In the genomic region with DNA sequence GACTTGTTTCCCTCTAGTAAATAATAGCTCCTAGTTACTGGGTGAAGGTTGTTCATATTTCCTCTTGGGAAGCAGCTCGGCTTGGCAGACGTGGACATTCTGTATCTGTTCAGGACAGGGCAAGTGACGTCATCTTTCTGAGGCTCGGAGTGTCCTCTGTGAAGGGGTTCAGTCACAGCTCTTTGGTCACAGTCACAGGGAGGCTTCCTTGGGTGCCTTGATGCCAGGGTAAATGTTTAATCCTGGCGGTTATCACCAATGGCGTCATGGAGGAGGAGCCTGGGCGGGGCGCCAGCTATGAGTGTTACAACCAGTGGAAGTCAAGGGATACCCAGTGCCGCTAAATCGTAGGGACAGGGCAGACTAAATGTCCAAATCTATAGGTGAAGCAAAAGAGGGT, we compare ENCODE assay signal across 13 mouse cellular contexts. TPM values are rescaled to one million over a fixed set of nuclear protein-coding genes. Genes with fewer than 3 reads are reported as not detected.
DNase-seq lines count a peak whose midpoint lies in the region; ATAC-seq and TF ChIP-seq lines count a peak whose summit lies in the region.
"Had no signal": no experiment of that assay in that cellular context is flagged by ENCODE, and none has a peak within 500 bp of the region (broad histone marks: within the 10 kb centered on the region; RNA-seq: fewer than 3 reads in every experiment).

No protein-coding gene starts in this region.

- H3K27me3 ChIP-seq in E14TG2a.4 (ENCODE audit: insufficient read depth, low read length): no peaks in the 10 kb centered on the region
- no peaks in the 10 kb centered on the region for H3K27me3 ChIP-seq in intestine, embryonic 14.5 days (replicated peaks; ENCODE audit: control insufficient read depth, insufficient read depth, low read length)
- H3K27me3 ChIP-seq in lung, embryonic 16.5 days (ENCODE audit: control insufficient read depth, insufficient read depth, low read depth, low read length): no peaks in the 10 kb centered on the region
- H3K27me3 ChIP-seq: neural tube, embryonic 13.5 days had no signal

- H3K4me3 ChIP-seq in E14TG2a.4 (replicated peaks; ENCODE audit: low read length) (peak overlapping the region; percentile 35; the same call in 1 of the 2 replicates), ES-E14 (ENCODE audit: insufficient read depth in 1 of 2, low read depth in 1 of 2, low read length in 2 of 2, poor library complexity in 1 of 2, severe bottlenecking in 1 of 2) (no peak overlapping the region)
- H3K4me3 ChIP-seq in intestine, embryonic 14.5 days (ENCODE audit: low read depth, low read length): no peak overlapping the region
- H3K4me3 ChIP-seq in lung, embryonic 16.5 days (ENCODE audit: low read length): no peak overlapping the region
- H3K4me3 ChIP-seq: neural tube, embryonic 13.5 days had no signal

- no peaks in the 10 kb centered on the region for H3K36me3 ChIP-seq in E14TG2a.4 (ENCODE audit: insufficient read depth, low read length)
- H3K36me3 ChIP-seq in ES-E14 (ENCODE audit: control insufficient read depth, insufficient read depth, low read length, poor library complexity, severe bottlenecking): no peaks in the 10 kb centered on the region
- H3K36me3 ChIP-seq in intestine, embryonic 14.5 days (ENCODE audit: control insufficient read depth, insufficient read depth, low read length): no peaks in the 10 kb centered on the region
- H3K36me3 ChIP-seq in lung, embryonic 16.5 days (ENCODE audit: control insufficient read depth, insufficient read depth, low read length): no peaks in the 10 kb centered on the region
- H3K36me3 ChIP-seq: G1E; neural tube, embryonic 13.5 days had no signal

- H3K4me2 ChIP-seq in intestine, embryonic 14.5 days (ENCODE audit: low read length): no peak overlapping the region
- H3K4me2 ChIP-seq in lung, embryonic 16.5 days (ENCODE audit: low read depth, low read length): no peak overlapping the region
- H3K4me2 ChIP-seq: midbrain, embryonic 11.5 days; neural tube, embryonic 13.5 days had no signal

- H3K27ac ChIP-seq in ES-E14 (ENCODE audit: insufficient read depth, low read depth, low read length, poor library complexity, severe bottlenecking): no peak overlapping the region
- no peak overlapping the region for H3K27ac ChIP-seq in intestine, embryonic 14.5 days (ENCODE audit: low read depth)
- no peak overlapping the region for H3K27ac ChIP-seq in lung, embryonic 16.5 days (ENCODE audit: low read length)
- H3K27ac ChIP-seq: neural tube, embryonic 13.5 days had no signal

- H3K9ac ChIP-seq in ES-E14 (ENCODE audit: insufficient read depth, low read depth, low read length, poor library complexity, severe bottlenecking): peak overlapping the region; percentile 11; the same call in 1 of the 2 replicates
- H3K9ac ChIP-seq in intestine, embryonic 14.5 days (ENCODE audit: low read length): no peak overlapping the region
- H3K9ac ChIP-seq in lung, embryonic 16.5 days (ENCODE audit: low read length): no peak overlapping the region
- H3K9ac ChIP-seq: neural tube, embryonic 13.5 days had no signal

- H3K4me1 ChIP-seq in E14TG2a.4 (replicated peaks; ENCODE audit: low read depth, low read length) (peaks cover 77% of the 10 kb centered on the region), ES-E14 (ENCODE audit: control insufficient read depth in 2 of 2, insufficient read depth in 2 of 2, low read length in 2 of 2, poor library complexity in 1 of 2) (peaks cover 26 to 32% of the 10 kb centered on the region in 2 experiments)
- H3K4me1 ChIP-seq in intestine, embryonic 14.5 days (replicated peaks; ENCODE audit: control insufficient read depth, insufficient read depth, low read length): 0 out of 2 replicates have a peak, but pooled peaks cover 3% of the 10 kb centered on the region
- H3K4me1 ChIP-seq in lung, embryonic 16.5 days (replicated peaks; ENCODE audit: control insufficient read depth, insufficient read depth, low read length): peaks cover 7% of the 10 kb centered on the region
- H3K4me1 ChIP-seq: neural tube, embryonic 13.5 days had no signal

- H3K9me3 ChIP-seq in E14TG2a.4 (ENCODE audit: low read length) (no peaks in the 10 kb centered on the region), ES-E14 (ENCODE audit: control insufficient read depth, insufficient read depth, low read depth, low read length) (no peaks in the 10 kb centered on the region)
- H3K9me3 ChIP-seq in intestine, embryonic 14.5 days (ENCODE audit: control insufficient read depth, low read length): no peaks in the 10 kb centered on the region
- H3K9me3 ChIP-seq in lung, embryonic 16.5 days (ENCODE audit: control insufficient read depth, low read length): no peaks in the 10 kb centered on the region
- H3K9me3 ChIP-seq: G1E; neural tube, embryonic 13.5 days had no signal

- no peak for TF ChIP-seq CTCF in E14TG2a.4 (conservative IDR thresholded peaks at IDR 0.05; ENCODE audit: low read length)

- DNase-seq in ES-E14 (ENCODE audit: low read depth, low spot score): no peak
- peak; percentile 66 for DNase-seq in intestine, embryonic 14.5 days (ENCODE audit: low spot score)
- DNase-seq in cerebellum, postnatal 36 days: no peak
- DNase-seq: gastrocnemius, postnatal 14 days; right cerebral cortex, postnatal 4 days; thymus, postnatal 36 days had no signal

- in situ Hi-C loops in ES-E14 (cut with MboI; ENCODE audit: low sequenced_read_pairs in 2 of 2, unreplicated experiment in 2 of 2): no loop called here

- 78% methylated on average over 10 of the region's 10 CpGs for WGBS in intestine, embryonic 14.5 days
- 78% methylated on average over 10 of the region's 10 CpGs for WGBS in lung, embryonic 16.5 days

- ATAC-seq in intestine, embryonic 14.5 days (replicated peaks; ENCODE audit: low FRiP score, low TSS enrichment, low read depth): no peak
- peak; percentile 50; the same call in 1 of the 2 replicates for ATAC-seq in lung, embryonic 16.5 days (ENCODE audit: low read depth)
- ATAC-seq in monocyte, adult 5-6 weeks (replicated peaks; ENCODE audit: insufficient number of reproducible peaks, low FRiP score, low TSS enrichment, poor library complexity, severe bottlenecking): no peak
- ATAC-seq in inflammation-experienced regulatory T-cells, adult 6 months: no peak

TF ChIP-seq in ES-E14, 5 proteins besides CTCF, POLR2A, EP300 and RAD21:
- TF ChIP-seq ZC3H11A (IDR thresholded peaks at IDR 0.05; ENCODE audit: borderline replicate concordance, low read depth, low read length) (no peak), CHD2 (IDR thresholded peaks at IDR 0.05; ENCODE audit: low read depth, low read length) (no peak), MAFK (IDR thresholded peaks at IDR 0.05; ENCODE audit: insufficient read depth, low read depth, low read length) (no peak), ZNF384 (IDR thresholded peaks at IDR 0.05; ENCODE audit: low read depth, low read length) (no peak), HCFC1 (IDR thresholded peaks at IDR 0.05; ENCODE audit: borderline replicate concordance, insufficient read depth, low read length) (no peak)

RNA-seq across cellular contexts. Expression of a gene that starts 56.3 kb away (rescaled TPM):
- total RNA-seq in ES-E14 (2012; rRNA removed): 52.4 and 61.6 TPM in 2 replicates
- 14.4 and 14.9 TPM in 2 replicates for polyA plus RNA-seq in intestine, embryonic 14.5 days (2014; fragmentation: Nextera tagmentation; extraction: Ambion mirVana)
- 9.5 and 11.0 TPM in 2 replicates for polyA plus RNA-seq in lung, embryonic 16.5 days (2015; fragmentation: Nextera tagmentation; extraction: Ambion mirVana)
- 38.0 to 65.2 TPM (median 41.5 TPM) in 3 replicates for total RNA-seq in monocyte, adult 5-6 weeks (2017)
- polyA plus RNA-seq in inflammation-experienced regulatory T-cells, adult 6 months (2017; shearing (Covaris generic)): 10 to 100 TPM; 12.0 to 28.2 (median 22.7) TPM
